Mouse (Mus musculus) NIH3T3 (cell line): ENCODE results near the gene Dtx4.
A peak's percentile ranks its signal among the peaks of the same experiment; 100 is the strongest.
"Not testable (repeated sequence)": the region's sequence is repeated elsewhere in the genome, so short reads cannot be mapped to it uniquely, and the experiment has no call there.

Experiments used
- DNase-seq: peaks from one replicate; pipeline ENCODE4 v3.0.0-alpha.2; 2012; ENCODE audit warnings: low read depth

Dtx4 gene

DNA sequence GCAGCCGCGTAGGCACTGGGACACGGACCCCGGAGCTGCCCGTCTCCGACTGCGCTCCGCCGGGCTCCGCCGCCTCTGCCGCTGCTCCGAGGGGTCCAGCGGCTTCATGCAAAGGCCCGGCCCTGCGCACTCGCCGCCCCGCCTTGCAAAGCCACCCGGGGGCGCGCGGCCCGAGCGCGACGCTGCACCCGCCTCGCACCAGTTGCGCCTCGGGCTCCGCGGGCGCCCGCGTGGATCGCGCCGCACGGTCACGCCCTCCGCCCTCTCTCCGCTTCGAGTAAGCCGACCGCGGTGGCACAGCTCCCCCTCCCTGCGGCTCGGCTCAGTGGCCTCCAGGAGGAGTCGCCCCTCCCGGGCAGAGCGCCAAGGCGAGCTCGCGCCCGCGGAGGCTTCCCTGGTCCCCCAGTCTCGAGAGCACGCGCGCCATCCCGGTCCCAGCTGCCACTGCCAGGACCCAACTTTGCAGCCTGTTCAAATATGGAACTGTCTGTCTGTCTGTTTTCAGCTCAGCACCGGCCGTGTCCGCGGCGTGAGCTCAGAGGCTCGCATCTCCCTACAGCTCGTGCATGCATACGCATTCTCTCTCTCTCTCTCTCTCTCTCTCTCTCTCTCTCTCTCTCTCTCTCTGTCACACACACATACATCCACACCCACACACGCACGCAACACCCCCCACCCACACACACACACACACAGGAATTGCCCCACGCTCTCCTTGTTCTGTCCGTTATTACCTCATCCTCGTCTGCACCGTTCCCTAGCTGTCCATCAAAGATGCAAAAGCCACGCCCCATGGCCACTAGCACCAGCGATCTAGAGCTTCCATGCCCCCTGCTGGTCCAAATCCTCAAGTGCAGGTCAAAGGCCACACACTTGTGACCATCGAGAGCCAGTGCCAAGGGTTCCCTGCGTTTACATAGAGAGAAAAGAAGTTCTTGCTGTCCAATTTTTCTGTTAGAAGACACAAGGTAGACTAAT is at the start of gene Dtx4:
Dtx4 (minus strand) TSS at position 85 of the 978 bp plus-strand sequence.
- DNase-seq = peak; percentile 98

- DNase-seq = no peak
Observed at GRCm38 (mm10) chr19:12550005-12550942, 49.0 kb upstream of the Dtx4 start.

GRCm38 (mm10) chr19:12549166-12549565 is 47.9 kb upstream of the Dtx4 start:
- peak; percentile 76 for DNase-seq

GRCm38 (mm10) chr19:12545440-12545839 is 44.2 kb upstream of the Dtx4 start, which contains the start of gene Fam111a:
TSS of gene Fam111a (plus strand) at chr19:12545740.
- not testable (repeated sequence) for DNase-seq

GRCm38 (mm10) chr19:12541644-12542043 is 40.4 kb upstream of the Dtx4 start:
- no peak for DNase-seq

- DNase-seq = no peak
Observed at GRCm38 (mm10) chr19:12540727-12541126, 39.5 kb upstream of the Dtx4 start.

DNA sequence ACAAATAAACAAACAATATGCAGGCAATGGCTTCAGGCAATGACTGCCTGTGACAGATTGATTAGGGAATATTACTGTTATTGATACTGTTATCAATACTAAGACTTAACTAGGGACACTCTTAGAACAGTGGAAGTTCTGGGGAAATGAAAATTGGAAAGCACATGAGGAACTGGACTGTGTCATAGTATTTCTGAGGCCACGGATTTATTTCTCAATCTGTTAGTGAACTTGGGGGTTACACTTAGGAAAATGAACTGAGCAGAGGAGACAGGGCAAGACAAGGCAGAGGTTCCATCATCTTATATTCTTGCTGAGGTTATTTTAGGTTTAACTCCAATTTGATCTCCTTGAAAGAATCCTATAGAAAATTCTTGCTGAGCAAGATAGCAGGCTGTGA is 38.7 kb upstream of the Dtx4 start:
- no peak for DNase-seq

DNA sequence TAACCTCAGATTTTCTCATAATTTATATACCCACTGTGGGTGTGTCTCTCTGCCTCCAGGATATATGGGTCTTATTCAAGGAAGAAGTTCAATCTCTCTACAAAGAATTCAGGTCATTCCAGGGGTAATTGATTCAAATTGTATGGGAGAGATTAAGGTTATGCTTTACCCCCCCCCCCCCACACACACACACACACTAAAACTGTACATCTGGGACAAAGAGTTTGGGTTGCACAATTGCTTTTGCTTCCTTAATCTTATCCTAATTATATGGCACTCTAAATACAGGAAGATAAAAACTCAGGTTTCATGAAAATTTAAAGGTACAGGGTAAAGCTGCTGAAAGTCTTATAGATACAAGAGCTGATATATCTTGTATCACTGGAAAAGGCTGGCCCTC is 35.9 kb upstream of the Dtx4 start:
- DNase-seq = no peak

GRCm38 (mm10) chr19:12523377-12523776 is 22.1 kb upstream of the Dtx4 start:
- no peak for DNase-seq

DNA sequence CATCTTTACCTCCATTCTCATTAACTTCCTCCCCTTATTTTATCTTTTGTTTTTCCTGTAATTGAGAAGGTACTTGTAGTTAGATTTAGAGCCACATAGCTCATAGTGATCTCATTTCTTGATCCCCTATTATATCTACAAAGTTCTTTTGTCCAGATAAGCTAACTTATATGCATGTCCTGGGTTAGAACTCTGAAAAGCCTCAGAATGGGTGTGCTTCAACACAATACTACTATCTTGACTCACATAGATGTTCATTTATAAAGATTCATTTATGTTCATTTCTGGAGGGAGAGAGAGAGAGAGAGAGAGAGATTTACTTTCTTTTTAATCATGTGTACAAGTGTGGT is 17.3 kb upstream of the Dtx4 start:
- DNase-seq = no peak

DNA sequence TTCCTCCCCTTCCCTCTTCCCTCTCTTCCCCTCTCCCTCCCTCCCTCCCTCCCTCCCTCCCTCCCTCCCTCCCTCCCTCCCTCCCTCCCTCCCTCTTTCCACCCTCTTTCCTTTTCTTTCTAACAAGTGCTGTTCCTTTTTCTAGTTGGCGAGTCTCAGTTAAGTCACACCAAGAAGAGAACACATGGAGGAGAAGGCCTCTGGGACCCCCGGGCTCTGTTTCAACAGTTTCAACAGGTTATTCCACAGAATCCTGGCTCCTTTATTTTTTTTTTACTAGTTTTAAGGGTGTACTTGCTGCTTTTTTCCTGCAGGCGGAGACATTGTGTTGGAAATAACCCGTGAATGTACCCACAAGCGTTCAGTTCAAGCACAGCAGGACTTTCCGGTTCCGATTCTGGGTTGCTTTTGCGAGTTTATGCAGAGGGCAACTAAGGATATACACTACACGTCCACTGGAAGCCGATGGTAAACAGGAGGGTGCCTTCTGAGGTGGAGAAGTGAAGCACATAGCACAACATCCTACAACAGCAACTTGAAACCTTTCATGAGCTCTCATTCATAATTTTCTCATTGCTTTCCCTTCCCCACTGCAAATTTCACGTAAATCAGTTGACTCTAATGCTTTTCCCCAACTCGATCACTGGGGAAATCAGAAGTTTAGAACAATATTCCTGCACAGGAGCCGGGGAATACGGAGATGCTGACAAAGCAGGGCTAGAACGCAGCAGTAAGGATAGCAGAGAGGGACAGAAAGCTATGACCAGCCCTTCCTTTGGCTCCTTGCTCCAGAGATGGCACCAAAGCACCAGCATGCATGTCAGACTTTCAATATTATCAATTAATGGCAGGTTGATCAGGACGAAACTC is 16.7 kb upstream of the Dtx4 start:
- peak; percentile 89 for DNase-seq

DNA sequence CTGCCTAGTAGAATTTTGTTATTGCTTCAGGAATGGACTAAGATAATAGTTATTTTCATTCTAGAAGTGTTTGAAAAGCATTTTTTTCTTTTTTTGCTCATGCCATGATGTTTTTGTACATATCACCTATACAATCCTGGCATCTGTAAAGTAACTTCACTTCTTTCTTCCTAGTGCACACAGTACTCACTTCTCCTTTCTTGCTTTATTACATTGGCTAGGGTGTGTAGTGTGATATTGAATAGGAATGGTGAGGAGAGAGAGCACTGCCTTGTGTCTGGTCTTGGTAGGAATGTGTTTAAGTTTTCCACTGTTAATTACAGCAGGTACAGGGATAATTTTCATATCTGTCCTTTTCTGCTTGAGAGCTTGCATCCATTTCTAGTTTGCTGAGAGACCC is 13.4 kb upstream of the Dtx4 start:
- DNase-seq = no peak

DNA sequence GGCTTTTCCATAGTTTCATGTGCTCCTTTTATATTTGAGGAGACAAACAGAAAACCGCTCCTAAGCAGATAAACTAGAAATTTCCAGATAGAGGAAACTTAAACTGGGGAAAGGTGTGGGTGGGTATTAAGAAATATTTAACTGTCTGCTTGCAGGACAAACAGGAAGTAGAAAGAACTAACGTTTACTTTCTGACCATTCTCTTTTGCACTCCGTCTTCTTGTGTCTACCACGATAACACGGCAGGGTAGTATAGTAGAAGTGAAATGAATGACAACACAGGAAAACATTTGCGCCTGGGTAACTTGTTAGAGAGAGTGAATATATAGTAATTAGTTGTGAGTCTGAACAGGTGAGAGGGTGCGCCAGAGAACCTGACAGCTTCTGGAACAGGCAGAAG is 1.5 kb upstream of the Dtx4 start:
- no peak for DNase-seq

DNA sequence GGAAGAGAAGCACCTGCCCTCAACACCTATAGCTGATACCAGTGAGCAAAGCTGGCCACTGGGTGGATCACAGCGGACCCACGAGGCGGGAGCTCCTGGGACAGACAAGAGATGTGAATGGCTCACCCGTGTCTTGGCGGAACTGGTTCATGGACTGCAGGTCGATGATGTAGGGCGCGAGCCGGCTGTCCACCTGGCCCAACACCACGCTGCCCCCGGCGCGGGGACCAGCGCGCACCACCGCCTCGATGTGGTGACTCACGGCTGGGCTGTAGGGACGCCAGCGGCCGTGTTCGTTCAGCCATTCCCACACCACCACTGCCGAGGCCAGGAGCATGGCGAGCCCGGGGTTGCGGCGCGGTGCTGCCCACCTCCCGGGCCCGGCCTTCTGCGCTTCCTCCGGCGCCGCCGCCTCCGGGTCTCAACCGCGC is 358 bp downstream of the Dtx4 start:
- DNase-seq = peak; percentile 75

- DNase-seq = peak; percentile 63
Observed at GRCm38 (mm10) chr19:12500124-12500523, 1.1 kb downstream of the Dtx4 start.

- DNase-seq = no peak
Observed at GRCm38 (mm10) chr19:12499485-12499884, 1.8 kb downstream of the Dtx4 start.

GRCm38 (mm10) chr19:12498941-12499340 is 2.3 kb downstream of the Dtx4 start:
- no peak for DNase-seq

DNA sequence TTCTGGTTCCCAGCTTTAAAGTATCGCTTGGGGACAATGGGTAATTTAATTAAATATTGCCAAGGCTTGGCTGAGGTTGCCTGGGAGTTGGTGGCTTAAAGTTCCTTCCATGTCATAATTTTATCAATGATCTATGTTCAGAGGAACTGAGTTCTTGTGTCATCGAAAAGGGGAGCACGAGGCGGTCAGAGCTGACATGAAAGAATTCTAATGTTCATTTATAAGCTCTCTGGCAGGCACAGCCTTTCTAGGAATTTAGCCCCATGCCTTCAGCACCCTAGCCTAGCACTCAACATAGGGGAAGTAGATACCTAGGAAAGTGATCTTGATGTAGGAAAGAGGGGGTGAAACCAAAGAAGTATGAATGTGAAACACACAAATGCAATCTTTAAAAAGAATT is 2.9 kb downstream of the Dtx4 start:
- DNase-seq = no peak

GRCm38 (mm10) chr19:12497909-12498308 is 3.3 kb downstream of the Dtx4 start:
- DNase-seq = no peak

- DNase-seq = no peak
Observed at GRCm38 (mm10) chr19:12496241-12496640, 5.0 kb downstream of the Dtx4 start.

GRCm38 (mm10) chr19:12494972-12495535 is 6.2 kb downstream of the Dtx4 start:
- no peak for DNase-seq

- no peak for DNase-seq
Observed at GRCm38 (mm10) chr19:12494187-12494458, 7.1 kb downstream of the Dtx4 start.
